Mouse (Mus musculus) liver, embryonic 13.5 days (tissue): ENCODE measurements around the gene Fgfr2. TPM values are rescaled to one million over a fixed set of nuclear protein-coding genes. Genes with fewer than 3 reads are reported as not detected.

Experiments used
- ATAC-seq: fragments of 200-750 bp; cut with Nextera tagmentation; 2 replicates; pipeline ENCODE4 v1.8.0; 2017; ENCODE audit warnings: low read depth, mild to moderate bottlenecking, moderate number of reproducible peaks, moderate library complexity
- DNase-seq: peaks from one replicate; pipeline ENCODE4 v3.0.0; 2022
- H3K27ac ChIP-seq: fragments of 300-500 bp; sonication (generic); 2 replicates; pipeline ENCODE4 v1.5.1; 2015; ENCODE audit warnings: moderate library complexity, mild to moderate bottlenecking, inconsistent platforms
- H3K27me3 ChIP-seq: fragments of 300-500 bp; sonication (generic); 2 replicates; pipeline ENCODE4 v1.6.1; 2015; ENCODE audit warnings: mild to moderate bottlenecking, inconsistent platforms
- H3K36me3 ChIP-seq: fragments of 300-500 bp; sonication (generic); 2 replicates; pipeline ENCODE4 v1.6.1; 2015; ENCODE audit warnings: mild to moderate bottlenecking, inconsistent platforms
- H3K4me1 ChIP-seq: fragments of 300-500 bp; sonication (generic); replicated peaks from 2 replicates; pipeline ENCODE4 v1.6.1; 2015; ENCODE audit warnings: inconsistent platforms
- H3K4me2 ChIP-seq: fragments of 300-500 bp; sonication (generic); 2 replicates; pipeline ENCODE4 v1.6.1; 2015; ENCODE audit warnings: inconsistent platforms, mild to moderate bottlenecking, moderate library complexity
- H3K4me3 ChIP-seq: fragments of 300-500 bp; sonication (generic); replicated peaks from 2 replicates; pipeline ENCODE4 v1.5.1; 2015; ENCODE audit warnings: mild to moderate bottlenecking, inconsistent platforms
- H3K9ac ChIP-seq: fragments of 300-500 bp; sonication (generic); 2 replicates; pipeline ENCODE4 v1.6.1; 2015; ENCODE audit warnings: mild to moderate bottlenecking, inconsistent platforms
- H3K9me3 ChIP-seq: fragments of 300-500 bp; sonication (generic); replicated peaks from 2 replicates; pipeline ENCODE4 v1.6.1; 2016; ENCODE audit warnings: inconsistent platforms
- WGBS: fragments of 180-500 bp; shearing (Covaris S2); methylation state at CpG from one replicate; pipeline ENCODE4 v1.1.7; 2015; ENCODE audit not compliant: insufficient replicate concordance; 5-methylcytosine and 5-hydroxymethylcytosine counted together
- polyA plus RNA-seq: library from polyadenylated mRNA; unstranded; fragments of >200 nt; fragmentation: Nextera tagmentation; extraction: Ambion mirVana; gene quantifications from 2 replicates; pipeline ENCODE4 v1.2.1, GENCODE M21; 2015

The Fgfr2 gene
- polyA plus RNA-seq, 1 experiment from 2014 or later = 8.9 TPM

DNA sequence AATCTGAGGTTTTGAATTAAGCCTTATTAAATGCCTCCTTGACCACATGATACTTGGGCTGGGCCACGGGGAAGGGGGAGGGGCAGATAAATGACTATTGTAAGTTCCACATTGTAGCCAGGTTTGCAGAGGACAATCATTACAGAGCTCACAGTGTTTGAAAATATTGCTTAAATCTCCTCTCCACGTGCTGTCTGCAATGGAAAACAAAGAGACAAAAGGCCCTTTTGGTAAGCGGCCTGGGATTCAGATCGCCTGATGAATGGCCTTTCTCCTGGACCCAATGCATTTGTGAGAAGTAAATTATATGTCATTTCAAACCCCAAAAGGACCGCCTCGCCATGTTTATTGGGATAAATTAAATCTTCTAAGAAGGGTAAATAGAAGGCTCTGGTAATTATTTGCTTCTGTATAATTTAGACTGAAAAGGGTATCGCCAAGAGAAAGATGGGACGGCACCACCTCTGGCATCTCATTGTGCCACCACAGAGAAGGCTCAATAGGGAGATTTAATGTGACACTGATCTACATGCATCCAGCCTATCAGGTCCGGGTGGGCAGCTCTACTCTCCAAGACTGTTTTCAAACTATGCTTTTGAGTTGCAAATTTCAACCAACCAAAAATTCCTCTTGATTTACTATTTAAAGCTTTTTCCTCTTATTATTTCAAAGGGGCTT, 1317.5 kb downstream of the Fgfr2 start:
- DNase-seq (no peak), ATAC-seq (no peak)
- Histone ChIP-seq H3K9ac (no peak overlapping the region), H3K27me3 (no peaks in the 10 kb centered on the region), H3K4me1 (no peaks in the 10 kb centered on the region), H3K36me3 (no peaks in the 10 kb centered on the region), H3K9me3 (no peaks in the 10 kb centered on the region), H3K27ac (no peak overlapping the region), H3K4me3 (no peak overlapping the region), H3K4me2 (no peak overlapping the region)
- 66% methylated on average over 9 of the region's 9 CpGs for WGBS

GRCm38 (mm10) chr7:131800416-131801045, 1322.6 kb downstream of the Fgfr2 start:
- Histone ChIP-seq H3K4me2 (no peak overlapping the region), H3K27ac (no peak overlapping the region), H3K9ac (no peak overlapping the region), H3K4me1 (no peaks in the 10 kb centered on the region), H3K27me3 (no peaks in the 10 kb centered on the region), H3K4me3 (no peak overlapping the region), H3K36me3 (no peaks in the 10 kb centered on the region), H3K9me3 (no peaks in the 10 kb centered on the region)
- ATAC-seq (no peak), DNase-seq (no peak)
- 52% methylated on average over 6 of the region's 6 CpGs for WGBS

DNA sequence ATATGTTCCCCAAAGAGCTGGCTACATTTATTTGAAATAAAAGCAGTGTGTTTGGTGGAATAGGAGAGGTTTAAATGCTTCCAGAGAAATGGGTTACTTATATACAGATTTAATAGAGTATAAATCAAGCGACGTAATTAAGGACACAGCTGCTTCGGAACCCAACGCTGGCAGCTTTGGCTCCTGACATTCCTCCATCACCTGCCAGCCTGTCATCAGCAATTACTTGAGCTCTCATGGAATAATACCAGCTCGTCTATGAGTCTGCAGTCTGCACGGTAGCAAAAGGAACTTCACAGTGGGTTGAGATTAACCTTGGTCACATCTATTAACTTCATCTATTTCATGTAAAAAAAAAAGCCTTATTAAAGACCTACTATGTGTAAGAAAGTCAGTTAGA, 1326.0 kb downstream of the Fgfr2 start:
- no peak for DNase-seq
- Histone ChIP-seq H3K4me3 (no peak overlapping the region), H3K4me1 (no peaks in the 10 kb centered on the region), H3K27ac (no peak overlapping the region), H3K27me3 (no peaks in the 10 kb centered on the region), H3K4me2 (no peak overlapping the region), H3K9me3 (no peaks in the 10 kb centered on the region), H3K9ac (no peak overlapping the region), H3K36me3 (no peaks in the 10 kb centered on the region)
- no peak for ATAC-seq
- WGBS = 66% methylated on average over 6 of the region's 6 CpGs

DNA sequence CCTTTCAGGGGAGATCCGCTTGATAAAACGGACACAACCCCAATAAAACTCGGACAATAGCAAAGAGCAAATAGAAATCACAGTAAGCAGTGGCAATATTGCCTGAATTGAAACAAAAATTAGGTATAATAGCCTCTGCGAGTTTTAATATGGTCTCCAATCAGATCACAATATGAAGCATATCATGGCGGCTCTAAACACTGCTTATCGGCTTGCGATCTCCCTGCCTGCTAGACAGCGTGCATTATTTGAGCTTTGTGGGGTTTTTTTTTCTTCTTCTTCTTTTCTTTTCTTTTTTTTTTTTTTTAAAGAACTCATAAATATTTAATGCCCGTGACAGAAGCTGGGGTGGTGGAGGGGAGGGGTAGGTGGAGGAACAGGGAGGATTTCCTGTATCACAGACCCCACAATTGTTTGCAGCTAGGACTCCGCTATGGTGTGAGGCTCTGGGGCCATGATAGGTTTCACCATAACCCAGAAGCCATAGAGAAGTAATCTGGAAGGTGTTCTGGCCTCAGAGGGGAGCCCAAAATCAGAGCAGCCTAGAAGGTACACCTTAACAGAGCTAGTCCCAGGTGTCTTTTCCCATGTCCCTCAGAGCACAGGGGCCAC, 1334.4 kb downstream of the Fgfr2 start:
- no peak overlapping the region for H3K4me2 ChIP-seq
- H3K4me1 ChIP-seq = no peaks in the 10 kb centered on the region
- no peak overlapping the region for H3K27ac ChIP-seq
- H3K9ac ChIP-seq = no peak overlapping the region
- no peak for DNase-seq
- ATAC-seq = no peak
- no peaks in the 10 kb centered on the region for H3K27me3 ChIP-seq
- WGBS = 65% methylated on average over 10 of the region's 10 CpGs
- H3K9me3 ChIP-seq = no peaks in the 10 kb centered on the region
- no peaks in the 10 kb centered on the region for H3K36me3 ChIP-seq
- no peak overlapping the region for H3K4me3 ChIP-seq

GRCm38 (mm10) chr7:131785721-131786120, 1337.4 kb downstream of the Fgfr2 start:
- Histone ChIP-seq H3K4me1 (no peaks in the 10 kb centered on the region), H3K9me3 (no peaks in the 10 kb centered on the region), H3K27ac (no peak overlapping the region), H3K4me3 (no peak overlapping the region), H3K9ac (no peak overlapping the region), H3K4me2 (no peak overlapping the region), H3K36me3 (no peaks in the 10 kb centered on the region), H3K27me3 (no peaks in the 10 kb centered on the region)
- ATAC-seq (no peak), DNase-seq (no peak)
- 66% methylated on average over 3 of the region's 3 CpGs for WGBS

GRCm38 (mm10) chr7:131778271-131778985, 1344.7 kb downstream of the Fgfr2 start:
- no peak for ATAC-seq
- no peaks in the 10 kb centered on the region for H3K36me3 ChIP-seq
- H3K4me2 ChIP-seq = no peak overlapping the region
- H3K9me3 ChIP-seq = no peaks in the 10 kb centered on the region
- H3K9ac ChIP-seq = no peak overlapping the region
- no peaks in the 10 kb centered on the region for H3K4me1 ChIP-seq
- 73% methylated on average over 24 of the region's 24 CpGs for whole genome bisulfite sequencing
- H3K27me3 ChIP-seq = no peaks in the 10 kb centered on the region
- DNase-seq = no peak
- H3K27ac ChIP-seq = no peak overlapping the region
- H3K4me3 ChIP-seq = no peak overlapping the region

GRCm38 (mm10) chr7:131777461-131778270, 1345.5 kb downstream of the Fgfr2 start:
- WGBS = 61% methylated on average over 10 of the region's 10 CpGs
- DNase-seq = no peak

GRCm38 (mm10) chr7:131776191-131776752, 1346.9 kb downstream of the Fgfr2 start:
- Histone ChIP-seq H3K9me3 (no peaks in the 10 kb centered on the region), H3K4me3 (no peak overlapping the region), H3K9ac (no peak overlapping the region), H3K27ac (no peak overlapping the region), H3K36me3 (no peaks in the 10 kb centered on the region), H3K4me2 (no peak overlapping the region), H3K27me3 (no peaks in the 10 kb centered on the region), H3K4me1 (no peaks in the 10 kb centered on the region)
- no peak for DNase-seq
- no peak for ATAC-seq
- WGBS = 77% methylated on average over 16 of the region's 16 CpGs

More at GRCm38 (mm10) chr7:131777461-131778270, 1345.5 kb downstream of the Fgfr2 start:
- no peaks in the 10 kb centered on the region for H3K36me3 ChIP-seq
- H3K4me2 ChIP-seq = no peak overlapping the region
- H3K4me1 ChIP-seq = no peaks in the 10 kb centered on the region
- no peak overlapping the region for H3K4me3 ChIP-seq
- H3K9me3 ChIP-seq = no peaks in the 10 kb centered on the region
- no peak for ATAC-seq
- no peak overlapping the region for H3K27ac ChIP-seq
- no peaks in the 10 kb centered on the region for H3K27me3 ChIP-seq
- H3K9ac ChIP-seq = no peak overlapping the region

DNA sequence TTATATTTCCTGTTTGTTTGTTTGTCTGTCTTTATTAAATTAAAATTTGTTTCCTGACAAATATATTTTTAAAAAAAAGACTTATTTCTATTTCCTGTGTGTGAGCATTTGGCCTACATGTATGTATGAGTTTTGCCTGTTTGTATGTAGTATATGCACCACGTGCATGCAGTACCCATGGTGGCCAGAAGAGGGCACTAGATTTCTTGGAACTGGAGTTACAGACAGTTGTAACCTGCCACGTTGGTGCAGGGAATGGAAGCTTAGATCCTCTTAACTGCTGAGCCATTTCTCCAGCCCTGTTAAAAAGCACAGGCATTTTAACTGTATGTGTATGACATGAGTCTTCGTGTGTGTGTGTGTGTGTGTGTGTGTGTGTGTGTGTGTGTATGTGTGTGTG, 1365.2 kb downstream of the Fgfr2 start:
- ATAC-seq = no peak
- no peak overlapping the region for H3K4me3 ChIP-seq
- WGBS = 70% methylated on average over 3 of the region's 3 CpGs
- no peak overlapping the region for H3K27ac ChIP-seq
- H3K4me1 ChIP-seq = no peaks in the 10 kb centered on the region
- no peaks in the 10 kb centered on the region for H3K36me3 ChIP-seq
- no peak for DNase-seq
- H3K9ac ChIP-seq = no peak overlapping the region
- H3K27me3 ChIP-seq = no peaks in the 10 kb centered on the region
- H3K4me2 ChIP-seq = no peak overlapping the region
- H3K9me3 ChIP-seq = peaks cover 26% of the 10 kb centered on the region

DNA sequence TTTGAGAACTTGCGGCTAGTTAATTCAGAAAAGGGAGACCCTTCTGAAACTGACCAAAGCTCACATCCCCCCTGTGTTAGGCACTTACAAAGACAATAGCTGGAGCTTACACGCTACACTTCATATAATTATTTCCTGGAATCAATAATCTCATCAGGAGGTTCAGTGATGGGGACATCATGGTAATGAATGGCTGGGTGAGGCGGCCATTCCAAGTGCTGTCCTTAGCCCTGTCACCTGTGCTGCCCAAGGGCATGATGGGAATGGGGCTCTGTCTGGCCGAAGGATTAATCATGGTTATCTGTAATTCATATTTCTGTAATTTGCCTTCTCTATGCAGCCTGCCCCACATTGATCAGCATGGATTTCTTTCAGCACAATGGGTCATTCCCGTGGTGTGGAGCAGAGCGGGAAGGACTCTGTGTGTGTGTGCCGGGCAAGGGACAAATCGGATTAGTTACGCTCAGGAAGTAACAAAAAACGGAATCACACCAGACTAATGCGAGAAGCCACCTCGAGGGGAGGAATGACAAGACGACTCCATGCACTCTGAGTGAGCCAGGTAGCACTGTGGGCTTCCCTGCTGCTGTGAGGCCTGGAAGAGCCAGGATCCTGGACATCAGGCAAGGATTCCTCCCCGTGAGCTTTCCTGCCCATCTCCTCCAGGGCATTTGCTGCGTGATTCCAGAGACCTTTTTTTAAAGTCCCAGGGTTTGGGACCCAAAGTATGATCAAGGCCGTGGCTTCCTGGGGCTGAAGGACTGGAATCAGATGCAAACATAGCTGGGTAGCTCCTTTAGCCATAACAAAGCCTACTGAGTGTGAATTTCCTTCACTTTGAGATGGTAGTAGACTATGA, 1375.8 kb downstream of the Fgfr2 start:
- DNase-seq = no peak
- Histone ChIP-seq H3K9me3 (no peaks in the 10 kb centered on the region), H3K27ac (no peak overlapping the region), H3K27me3 (no peaks in the 10 kb centered on the region), H3K4me2 (no peak overlapping the region), H3K36me3 (no peaks in the 10 kb centered on the region), H3K4me3 (no peak overlapping the region), H3K4me1 (no peaks in the 10 kb centered on the region), H3K9ac (no peak overlapping the region)
- ATAC-seq = no peak
- WGBS = 58% methylated on average over 16 of the region's 16 CpGs
